Mouse (Mus musculus) heart, embryonic 15.5 days (tissue): Measurements from ENCODE around the gene Snx1. TPM values are rescaled to one million over a fixed set of nuclear protein-coding genes. Genes with fewer than 3 reads are reported as not detected.

Experiments
- ATAC-seq: fragments of 200-750 bp; cut with Nextera tagmentation; replicated peaks from 2 replicates; pipeline ENCODE4 v1.8.0; 2017; ENCODE audit warnings: low read depth, moderate TSS enrichment; ENCODE audit not compliant: insufficient number of reproducible peaks, insufficient read depth, low FRiP score
- H3K27ac ChIP-seq: fragments of 300-500 bp; sonication (generic); 2 replicates; pipeline ENCODE4 v1.5.1; 2015; ENCODE audit warnings: mild to moderate bottlenecking, inconsistent platforms
- H3K27me3 ChIP-seq: fragments of 300-500 bp; sonication (generic); 2 replicates; pipeline ENCODE4 v1.6.1; 2015; ENCODE audit warnings: inconsistent platforms
- H3K36me3 ChIP-seq: fragments of 300-500 bp; sonication (generic); 2 replicates; pipeline ENCODE4 v1.6.1; 2015; ENCODE audit warnings: mild to moderate bottlenecking, inconsistent platforms
- H3K4me1 ChIP-seq: fragments of 300-500 bp; sonication (generic); replicated peaks from 2 replicates; pipeline ENCODE4 v1.6.1; 2015; ENCODE audit warnings: inconsistent platforms
- H3K4me2 ChIP-seq: fragments of 300-500 bp; sonication (generic); 2 replicates; pipeline ENCODE4 v1.6.1; 2015; ENCODE audit warnings: inconsistent platforms, mild to moderate bottlenecking, moderate library complexity
- H3K4me3 ChIP-seq: fragments of 300-500 bp; sonication (generic); 2 replicates; pipeline ENCODE4 v1.5.1; 2015; ENCODE audit warnings: mild to moderate bottlenecking, inconsistent platforms
- H3K9ac ChIP-seq: fragments of 300-500 bp; sonication (generic); 2 replicates; pipeline ENCODE4 v1.6.1; 2015; ENCODE audit warnings: mild to moderate bottlenecking, inconsistent platforms
- H3K9me3 ChIP-seq: fragments of 300-500 bp; sonication (generic); replicated peaks from 2 replicates; pipeline ENCODE4 v1.6.1; 2016; ENCODE audit warnings: inconsistent platforms
- WGBS: fragments of 180-500 bp; shearing (Covaris S2); methylation state at CpG from one replicate; pipeline ENCODE4 v1.1.7; 2015; ENCODE audit warnings: mixed read lengths; 5-methylcytosine and 5-hydroxymethylcytosine counted together
- polyA plus RNA-seq: library from polyadenylated mRNA; unstranded; fragments of >200 nt; fragmentation: Nextera tagmentation; extraction: Ambion mirVana; gene quantifications from 2 replicates; pipeline ENCODE4 v1.2.1, GENCODE M21; 2015

The Snx1 gene
- polyA plus RNA-seq: 57.8 and 69.0 TPM in 2 replicates

GRCm38 (mm10) chr9:66126456-66127192 is at the start of gene Snx1, which contains the start of gene Ciao2a:
Snx1 (minus strand) TSS chr9:66126587.
Ciao2a (plus strand) TSS chr9:66126611.
- peak; percentile 79 for ATAC-seq
- H3K27ac ChIP-seq: peak within 1 kb of the TSS; percentile 79
- H3K4me2 ChIP-seq: peak within 1 kb of the TSS; percentile 73
- peaks cover 33% of the 10 kb centered on the region for H3K4me1 ChIP-seq
- peak within 1 kb of the TSS; percentile 55 for H3K9ac ChIP-seq
- no peaks in the 10 kb centered on the region for H3K9me3 ChIP-seq
- peaks cover 3% of the 10 kb centered on the region; the same call in 1 of the 2 replicates for H3K36me3 ChIP-seq
- H3K27me3 ChIP-seq: no peaks in the 10 kb centered on the region
- under 1% methylated on average over 34 of the region's 34 CpGs for WGBS
- H3K4me3 ChIP-seq: peak within 1 kb of the TSS; percentile 61

DNA sequence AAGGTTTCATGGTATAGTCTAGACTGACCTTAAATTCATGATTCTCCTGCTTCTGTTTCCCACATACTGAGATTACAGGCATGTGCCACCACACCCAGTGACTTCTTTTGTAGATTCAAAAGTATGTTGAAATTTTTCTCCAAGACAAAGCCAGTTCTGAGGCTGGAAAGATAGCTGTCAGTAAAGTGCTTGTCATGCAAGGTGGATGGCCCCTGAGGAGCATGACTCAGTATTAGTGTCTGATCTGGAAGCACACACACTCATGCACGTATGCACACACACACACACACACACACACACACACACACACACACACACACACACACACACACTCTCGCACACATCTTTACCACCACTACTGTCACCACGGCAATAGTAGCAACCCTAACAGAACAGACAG is 48.6 kb upstream of the Snx1 start:
- Histone ChIP-seq H3K27me3 (no peaks in the 10 kb centered on the region), H3K4me2 (no peak overlapping the region), H3K36me3 (no peaks in the 10 kb centered on the region), H3K9ac (no peak overlapping the region), H3K4me1 (peaks cover 12% of the 10 kb centered on the region), H3K9me3 (no peaks in the 10 kb centered on the region), H3K4me3 (no peak overlapping the region), H3K27ac (no peak overlapping the region)
- no peak for ATAC-seq
- 89% methylated on average over 3 of the region's 3 CpGs for WGBS

- H3K9me3 ChIP-seq: no peaks in the 10 kb centered on the region
- H3K36me3 ChIP-seq: no peaks in the 10 kb centered on the region
- H3K9ac ChIP-seq: no peak overlapping the region
- H3K4me1 ChIP-seq: peaks cover 13% of the 10 kb centered on the region; the same call in 1 of the 2 replicates
- no peak overlapping the region for H3K4me3 ChIP-seq
- no peak overlapping the region for H3K27ac ChIP-seq
- no peak for ATAC-seq
- WGBS: 93% methylated on average over 5 of the region's 5 CpGs
- no peaks in the 10 kb centered on the region for H3K27me3 ChIP-seq
- no peak overlapping the region for H3K4me2 ChIP-seq
Observed at GRCm38 (mm10) chr9:66173316-66173855, 47.0 kb upstream of the Snx1 start.

DNA sequence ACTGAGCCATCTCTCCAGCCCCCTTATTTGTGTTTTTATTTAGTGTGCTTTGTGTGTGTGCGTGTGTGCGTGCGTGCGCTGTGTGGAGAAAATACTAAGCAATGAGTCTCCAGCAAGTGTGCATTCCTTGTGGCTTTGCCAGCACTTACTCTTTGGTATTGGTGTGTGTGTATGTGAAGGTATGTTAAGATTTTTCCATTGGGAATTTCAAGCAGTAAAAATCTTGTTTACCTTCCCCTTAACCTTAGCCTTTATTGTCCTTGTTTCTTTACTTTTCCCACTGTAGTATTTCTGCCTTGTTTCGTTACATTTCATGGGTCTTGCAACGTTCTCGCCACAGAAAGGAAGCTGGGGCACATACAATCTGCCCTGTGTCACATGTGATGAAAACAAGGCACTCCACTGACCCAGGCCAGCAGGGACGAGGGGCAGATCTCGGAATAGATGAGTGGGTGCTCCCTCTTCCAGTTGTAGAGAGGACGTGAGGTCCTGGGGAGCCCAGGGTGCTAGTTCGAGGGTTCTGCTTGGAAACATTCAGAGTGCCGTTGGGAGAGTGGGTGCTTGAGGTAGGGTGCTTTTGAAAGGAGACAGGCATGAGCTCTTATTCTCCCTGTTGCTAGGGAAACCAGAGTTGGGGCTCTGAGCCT is 45.0 kb upstream of the Snx1 start:
- Histone ChIP-seq H3K4me2 (no peak overlapping the region), H3K36me3 (no peaks in the 10 kb centered on the region), H3K9ac (no peak overlapping the region), H3K27me3 (no peaks in the 10 kb centered on the region), H3K9me3 (no peaks in the 10 kb centered on the region), H3K27ac (no peak overlapping the region), H3K4me1 (peaks cover 16% of the 10 kb centered on the region), H3K4me3 (no peak overlapping the region)
- 55% methylated on average over 12 of the region's 12 CpGs for WGBS
- ATAC-seq: no peak

DNA sequence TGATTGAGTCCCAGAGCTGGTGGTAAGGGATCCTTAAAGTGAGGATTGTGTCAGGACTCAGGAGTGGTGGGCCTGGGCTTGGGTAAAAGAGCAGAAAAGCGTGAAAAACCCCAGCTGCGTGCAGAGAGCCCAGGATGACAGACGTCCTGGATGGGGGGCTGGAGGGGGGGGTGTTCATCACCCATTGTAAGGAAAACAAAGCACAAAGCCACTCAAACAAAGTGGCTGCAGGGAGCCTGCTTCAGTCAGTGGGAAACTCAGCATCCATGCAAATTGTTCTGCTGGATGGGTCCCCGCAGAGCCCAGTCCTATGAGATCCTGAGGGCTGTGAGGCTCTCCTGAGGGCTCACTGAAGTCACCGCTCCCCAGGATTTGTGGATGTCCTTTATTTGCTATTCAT is 44.1 kb upstream of the Snx1 start:
- Histone ChIP-seq H3K9me3 (no peaks in the 10 kb centered on the region), H3K27ac (no peak overlapping the region), H3K4me3 (no peak overlapping the region), H3K36me3 (no peaks in the 10 kb centered on the region), H3K4me2 (no peak overlapping the region), H3K9ac (no peak overlapping the region), H3K27me3 (no peaks in the 10 kb centered on the region), H3K4me1 (peaks cover 16% of the 10 kb centered on the region)
- WGBS: 65% methylated on average over 5 of the region's 5 CpGs
- ATAC-seq: no peak

- Histone ChIP-seq H3K27ac (no peak overlapping the region), H3K27me3 (no peaks in the 10 kb centered on the region), H3K4me2 (no peak overlapping the region), H3K4me1 (peaks cover 16% of the 10 kb centered on the region), H3K36me3 (no peaks in the 10 kb centered on the region), H3K9me3 (no peaks in the 10 kb centered on the region), H3K4me3 (no peak overlapping the region), H3K9ac (no peak overlapping the region)
- WGBS: 43% methylated on average over 1 of the region's 1 CpGs
- no peak for ATAC-seq
Observed at GRCm38 (mm10) chr9:66168233-66168632, 41.8 kb upstream of the Snx1 start.

GRCm38 (mm10) chr9:66167222-66167621 is 40.8 kb upstream of the Snx1 start:
- H3K36me3 ChIP-seq: no peaks in the 10 kb centered on the region
- no peaks in the 10 kb centered on the region for H3K9me3 ChIP-seq
- no peaks in the 10 kb centered on the region for H3K27me3 ChIP-seq
- H3K27ac ChIP-seq: no peak overlapping the region
- no peak overlapping the region for H3K4me2 ChIP-seq
- ATAC-seq: no peak
- WGBS: 81% methylated on average over 5 of the region's 5 CpGs
- H3K4me3 ChIP-seq: no peak overlapping the region
- peaks cover 19% of the 10 kb centered on the region for H3K4me1 ChIP-seq
- no peak overlapping the region for H3K9ac ChIP-seq

- no peak for ATAC-seq
- Histone ChIP-seq H3K4me2 (no peak overlapping the region), H3K36me3 (no peaks in the 10 kb centered on the region), H3K9me3 (no peaks in the 10 kb centered on the region), H3K4me1 (peaks cover 8% of the 10 kb centered on the region), H3K4me3 (no peak overlapping the region), H3K9ac (no peak overlapping the region), H3K27ac (no peak overlapping the region), H3K27me3 (peaks cover 10% of the 10 kb centered on the region)
- 52% methylated on average over 9 of the region's 9 CpGs for WGBS
Observed at GRCm38 (mm10) chr9:66162995-66163394, 36.6 kb upstream of the Snx1 start.

GRCm38 (mm10) chr9:66160155-66160554 is 33.8 kb upstream of the Snx1 start:
- ATAC-seq: no peak
- Histone ChIP-seq H3K9me3 (no peaks in the 10 kb centered on the region), H3K4me1 (peaks cover 12% of the 10 kb centered on the region), H3K27me3 (peaks cover 24% of the 10 kb centered on the region), H3K27ac (no peak overlapping the region), H3K9ac (no peak overlapping the region), H3K4me2 (no peak overlapping the region), H3K36me3 (no peaks in the 10 kb centered on the region), H3K4me3 (no peak overlapping the region)
- WGBS: 92% methylated on average over 2 of the region's 2 CpGs

- Histone ChIP-seq H3K36me3 (no peaks in the 10 kb centered on the region), H3K4me1 (peaks cover 12% of the 10 kb centered on the region), H3K9ac (no peak overlapping the region), H3K27ac (no peak overlapping the region), H3K4me2 (peak overlapping the region; percentile 90), H3K27me3 (peaks cover 24% of the 10 kb centered on the region), H3K4me3 (peak overlapping the region; percentile 57), H3K9me3 (no peaks in the 10 kb centered on the region)
- ATAC-seq: no peak
- 79% methylated on average over 6 of the region's 6 CpGs for WGBS
Observed at GRCm38 (mm10) chr9:66158885-66159430, 32.6 kb upstream of the Snx1 start.

- Histone ChIP-seq H3K9me3 (no peaks in the 10 kb centered on the region), H3K27ac (no peak within 1 kb of the TSS), H3K4me3 (peak within 1 kb of the TSS; percentile 57), H3K4me1 (peaks cover 12% of the 10 kb centered on the region), H3K27me3 (peaks cover 24% of the 10 kb centered on the region), H3K36me3 (no peaks in the 10 kb centered on the region), H3K9ac (peak within 1 kb of the TSS; percentile 62), H3K4me2 (peak within 1 kb of the TSS; percentile 90)
- ATAC-seq: peak; percentile 77
- WGBS: 2% methylated on average over 46 of the region's 58 CpGs
Observed at GRCm38 (mm10) chr9:66157958-66158830, 31.8 kb upstream of the Snx1 start, which contains the start of gene Dapk2. Dapk2 (plus strand) TSS chr9:66158223.
